8 mouse cellular contexts compared by ENCODE assay signal in the genomic region with DNA sequence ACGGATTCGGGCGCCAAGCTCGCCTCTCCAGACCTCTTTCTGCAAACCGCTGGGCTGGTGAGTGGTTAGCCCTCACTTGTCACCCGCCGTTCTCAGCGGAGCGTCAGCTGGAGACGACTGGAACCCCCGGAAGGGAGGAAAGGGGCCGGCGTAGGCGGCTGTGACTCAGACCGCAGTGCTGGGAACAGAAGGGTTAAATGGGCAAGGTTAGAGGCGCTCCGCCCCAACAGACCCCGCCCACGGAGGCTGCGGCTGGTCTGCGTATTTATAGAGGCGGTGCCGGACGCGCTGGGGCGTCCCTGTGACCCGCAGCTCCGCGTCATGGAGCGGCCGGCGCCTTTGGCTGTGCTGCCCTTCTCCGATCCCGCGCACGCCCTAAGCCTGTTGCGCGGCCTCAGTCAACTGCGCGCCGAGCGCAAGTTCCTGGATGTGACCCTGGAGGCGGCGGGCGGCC. TPM values are rescaled to one million over a fixed set of nuclear protein-coding genes. Genes with fewer than 3 reads are reported as not detected.
DNase-seq lines count a peak whose midpoint lies in the region; ATAC-seq and TF ChIP-seq lines count a peak whose summit lies in the region.

A gene (plus strand): TSS at position 182 of the 454 bp plus-strand sequence.

- peak; percentile 86 to 92 for DNase-seq in CD8-positive naive resting alpha-beta T cell, adult 2 months (ENCODE audit: low read depth in 2 of 2, low spot score in 2 of 2)
- peak; percentile 93 for DNase-seq in c-Kit-positive CD71-negative TER-119-negative erythroid progenitor cells, embryonic 14.5 days (ENCODE audit: low read depth)
- peak; percentile 95 for DNase-seq in forebrain, embryonic 11.5 days (ENCODE audit: low spot score)
- peak; percentile 95 to 97 for DNase-seq in kidney, postnatal 4 days

- peak within 1 kb of the TSS; percentile 67 for H3K4me3 ChIP-seq in forebrain, embryonic 11.5 days (ENCODE audit: low read depth, low read length)
- H3K4me3 ChIP-seq in heart, embryonic 16.5 days (ENCODE audit: low read length) = peak within 1 kb of the TSS; percentile 80
- peak within 1 kb of the TSS; percentile 87 for H3K4me3 ChIP-seq in liver, embryonic 16.5 days (ENCODE audit: low read depth, low read length)
- H3K4me3 ChIP-seq in neural tube, embryonic 13.5 days = peak within 1 kb of the TSS; percentile 66
- H3K4me3 ChIP-seq in testis, adult 2 months (ENCODE audit: control insufficient read depth, low read depth, low read length) = peak within 1 kb of the TSS; percentile 84

- H3K4me2 ChIP-seq in forebrain, embryonic 11.5 days (ENCODE audit: low read depth, low read length, severe bottlenecking) = peak within 1 kb of the TSS; percentile 100
- H3K4me2 ChIP-seq in heart, embryonic 16.5 days (ENCODE audit: low read depth, low read length) = peak within 1 kb of the TSS; percentile 96
- H3K4me2 ChIP-seq in liver, embryonic 16.5 days (ENCODE audit: low read depth, low read length) = peak within 1 kb of the TSS; percentile 100
- H3K4me2 ChIP-seq in neural tube, embryonic 13.5 days = peak within 1 kb of the TSS; percentile 100

- H3K27ac ChIP-seq in forebrain, embryonic 11.5 days (ENCODE audit: low read depth, low read length) = no peak within 1 kb of the TSS
- H3K27ac ChIP-seq in heart, embryonic 16.5 days (ENCODE audit: low read length) = peak within 1 kb of the TSS; percentile 93
- peak within 1 kb of the TSS; percentile 87 for H3K27ac ChIP-seq in liver, embryonic 16.5 days (ENCODE audit: low read length)
- peak within 1 kb of the TSS; percentile 77 for H3K27ac ChIP-seq in neural tube, embryonic 13.5 days (replicated peaks)
- peak within 1 kb of the TSS; percentile 50 for H3K27ac ChIP-seq in testis, adult 2 months (ENCODE audit: control insufficient read depth, insufficient read depth, low read depth, low read length)

- H3K9ac ChIP-seq in forebrain, embryonic 11.5 days (ENCODE audit: low read length) = peak within 1 kb of the TSS; percentile 60
- H3K9ac ChIP-seq in heart, embryonic 16.5 days (ENCODE audit: low read length) = peak within 1 kb of the TSS; percentile 88
- H3K9ac ChIP-seq in liver, embryonic 16.5 days (ENCODE audit: low read depth, low read length) = peak within 1 kb of the TSS; percentile 82
- peak within 1 kb of the TSS; percentile 76 for H3K9ac ChIP-seq in neural tube, embryonic 13.5 days

- H3K27me3 ChIP-seq in forebrain, embryonic 11.5 days (ENCODE audit: control insufficient read depth, insufficient read depth, low read length) = peaks cover 21% of the 10 kb centered on the region
- H3K27me3 ChIP-seq in heart, embryonic 16.5 days (ENCODE audit: control insufficient read depth, insufficient read depth, low read length) = no peaks in the 10 kb centered on the region
- peaks cover 22% of the 10 kb centered on the region for H3K27me3 ChIP-seq in liver, embryonic 16.5 days (ENCODE audit: control insufficient read depth, insufficient read depth, low read depth, low read length)
- H3K27me3 ChIP-seq in neural tube, embryonic 13.5 days = peaks cover 46% of the 10 kb centered on the region
- no peaks in the 10 kb centered on the region for H3K27me3 ChIP-seq in testis, adult 2 months (ENCODE audit: control insufficient read depth, insufficient read depth, low read length)

- under 1% methylated on average over 43 of the region's 45 CpGs for WGBS in forebrain, embryonic 11.5 days
- under 1% methylated on average over 45 of the region's 45 CpGs for WGBS in heart, embryonic 16.5 days
- WGBS in liver, embryonic 16.5 days (ENCODE audit: insufficient replicate concordance) = 0% methylated on average over 45 of the region's 45 CpGs
- under 1% methylated on average over 45 of the region's 45 CpGs for WGBS in neural tube, embryonic 13.5 days

- peak; percentile 88 for ATAC-seq in forebrain, embryonic 11.5 days (replicated peaks; ENCODE audit: low FRiP score)
- peak; percentile 87 for ATAC-seq in heart, embryonic 16.5 days (replicated peaks; ENCODE audit: extremely low read depth, insufficient read depth, low FRiP score)
- peak; percentile 85 for ATAC-seq in liver, embryonic 16.5 days (ENCODE audit: low read depth)
- peak; percentile 77 for ATAC-seq in neural tube, embryonic 13.5 days (ENCODE audit: low read depth)

- peaks cover 28% of the 10 kb centered on the region for H3K4me1 ChIP-seq in forebrain, embryonic 11.5 days (replicated peaks; ENCODE audit: control insufficient read depth, insufficient read depth, low read length)
- H3K4me1 ChIP-seq in heart, embryonic 16.5 days (ENCODE audit: control insufficient read depth, insufficient read depth, low read length) = peaks cover 37% of the 10 kb centered on the region
- H3K4me1 ChIP-seq in liver, embryonic 16.5 days (ENCODE audit: control insufficient read depth, low read depth, low read length) = peaks cover 39% of the 10 kb centered on the region
- H3K4me1 ChIP-seq in neural tube, embryonic 13.5 days (replicated peaks) = peaks cover 44% of the 10 kb centered on the region
- H3K4me1 ChIP-seq in testis, adult 2 months (ENCODE audit: control insufficient read depth, insufficient read depth, low read length) = peaks cover 21% of the 10 kb centered on the region

- no peaks in the 10 kb centered on the region for H3K9me3 ChIP-seq in forebrain, embryonic 11.5 days (ENCODE audit: control insufficient read depth, low read length)
- H3K9me3 ChIP-seq in heart, embryonic 16.5 days (replicated peaks; ENCODE audit: control insufficient read depth, low read length) = no peaks in the 10 kb centered on the region
- no peaks in the 10 kb centered on the region for H3K9me3 ChIP-seq in liver, embryonic 16.5 days (replicated peaks; ENCODE audit: control insufficient read depth, low read length)
- H3K9me3 ChIP-seq in neural tube, embryonic 13.5 days = no peaks in the 10 kb centered on the region

- no peak for TF ChIP-seq CTCF in testis, adult 2 months (IDR thresholded peaks at IDR 0.05; ENCODE audit: control insufficient read depth, insufficient read depth, insufficient replicate concordance, low read depth, low read length)

- TF ChIP-seq POLR2A in testis, adult 2 months (IDR thresholded peaks at IDR 0.05; ENCODE audit: control insufficient read depth, low read depth, low read length) = peak; percentile 71

- no peaks in the 10 kb centered on the region for H3K36me3 ChIP-seq in forebrain, embryonic 11.5 days (ENCODE audit: control insufficient read depth, insufficient read depth, low read length)
- no peaks in the 10 kb centered on the region for H3K36me3 ChIP-seq in heart, embryonic 16.5 days (ENCODE audit: control insufficient read depth, insufficient read depth)
- peaks cover 5% of the 10 kb centered on the region for H3K36me3 ChIP-seq in liver, embryonic 16.5 days (ENCODE audit: control insufficient read depth, insufficient read depth)
- 0 out of 2 replicates have a peak, but pooled peaks cover 3% of the 10 kb centered on the region for H3K36me3 ChIP-seq in neural tube, embryonic 13.5 days
- H3K36me3 ChIP-seq in testis, adult 2 months (ENCODE audit: control insufficient read depth, insufficient read depth, low read length) = no peaks in the 10 kb centered on the region

RNA-seq across cellular contexts. Expression of the gene that starts here (rescaled TPM):
- 3.9 and 5.3 TPM in 2 replicates for polyA plus RNA-seq in forebrain, embryonic 11.5 days (2014; fragmentation: Nextera tagmentation; extraction: Ambion mirVana)
- polyA plus RNA-seq in heart, embryonic 16.5 days (2015; fragmentation: Nextera tagmentation; extraction: Ambion mirVana) = 27.2 and 33.1 TPM in 2 replicates
- 3.8 and 4.6 TPM in 2 replicates for polyA plus RNA-seq in liver, embryonic 16.5 days (2015; fragmentation: Nextera tagmentation; extraction: Ambion mirVana)
- polyA plus RNA-seq in neural tube, embryonic 13.5 days (2015; fragmentation: Nextera tagmentation; extraction: Ambion mirVana) = 4.5 TPM in 2 replicates
- 17.1 TPM in 2 replicates for polyA plus RNA-seq in testis, adult 2 months (2012; rRNA removed)
